In genomic region chr14:75876320-75877043, GRCm38 (mm10) we compare ENCODE assay signal across 8 mouse cellular contexts. TPM values are rescaled to one million over a fixed set of nuclear protein-coding genes. Genes with fewer than 3 reads are reported as not detected.
DNase-seq lines count a peak whose midpoint lies in the region; ATAC-seq and TF ChIP-seq lines count a peak whose summit lies in the region.

No protein-coding gene starts in this region.

- WGBS in bone marrow, adult 2 months = 16% methylated on average over 21 of the region's 21 CpGs
- 10% methylated on average over 21 of the region's 21 CpGs for WGBS in embryonic facial prominence, embryonic 14.5 days
- 20% methylated on average over 21 of the region's 21 CpGs for WGBS in heart, embryonic 10.5 days
- WGBS in kidney, embryonic 14.5 days = 12% methylated on average over 21 of the region's 21 CpGs
- 13% methylated on average over 21 of the region's 21 CpGs for WGBS in limb, embryonic 13.5 days

- no peak overlapping the region for H3K27ac ChIP-seq in bone marrow, adult 2 months (ENCODE audit: control insufficient read depth, insufficient read depth, low read depth, low read length, poor library complexity)
- no peak overlapping the region for H3K27ac ChIP-seq in embryonic facial prominence, embryonic 14.5 days (replicated peaks; ENCODE audit: low read depth, low read length)
- H3K27ac ChIP-seq in heart, embryonic 10.5 days = no peak overlapping the region
- H3K27ac ChIP-seq in kidney, embryonic 14.5 days (ENCODE audit: low read depth, low read length) = no peak overlapping the region
- no peak overlapping the region for H3K27ac ChIP-seq in limb, embryonic 13.5 days

- peak; percentile 71 for ATAC-seq in embryonic facial prominence, embryonic 14.5 days (ENCODE audit: low read depth)
- ATAC-seq in kidney, embryonic 14.5 days (ENCODE audit: low FRiP score, low TSS enrichment) = peak; percentile 67
- ATAC-seq in limb, embryonic 13.5 days (ENCODE audit: low FRiP score, low read depth) = 0 out of 2 replicates have a peak, but pooled peaks have one; percentile 30

- no peaks in the 10 kb centered on the region for H3K79me3 ChIP-seq in C2C12 (ENCODE audit: low read depth)

- TF ChIP-seq CTCF in C2C12 (IDR thresholded peaks at IDR 0.05; ENCODE audit: control insufficient read depth, insufficient read depth, insufficient read length) = peak; percentile 56
- peak; percentile 71 for TF ChIP-seq CTCF in bone marrow, adult 2 months (IDR thresholded peaks at IDR 0.05; ENCODE audit: control insufficient read depth, insufficient read depth, low read length)

- H3K4me3 ChIP-seq in C2C12 (ENCODE audit: insufficient read depth, poor library complexity, severe bottlenecking) = no peak overlapping the region
- H3K4me3 ChIP-seq in bone marrow, adult 2 months (replicated peaks; ENCODE audit: control insufficient read depth, low read depth, low read length) = no peak overlapping the region
- H3K4me3 ChIP-seq in embryonic facial prominence, embryonic 14.5 days (ENCODE audit: low read depth, low read length) = peak overlapping the region; percentile 20
- H3K4me3 ChIP-seq in heart, embryonic 10.5 days = peak overlapping the region; percentile 32; the same call in 1 of the 2 replicates
- H3K4me3 ChIP-seq in kidney, embryonic 14.5 days (ENCODE audit: low read length) = no peak overlapping the region
- peak overlapping the region; percentile 23 for H3K4me3 ChIP-seq in limb, embryonic 13.5 days

- DNase-seq in embryonic facial prominence, embryonic 14.5 days (ENCODE audit: low spot score) = peak; percentile 90
- peak; percentile 87 for DNase-seq in heart, embryonic 10.5 days (ENCODE audit: low spot score)
- peak; percentile 82 for DNase-seq in naive thymus-derived CD4-positive, alpha-beta T cell, adult 2 months (ENCODE audit: low read depth)
- DNase-seq in spleen, postnatal 4 days (ENCODE audit: low spot score in 2 of 2) = peak; percentile 58 to 88

- peak overlapping the region; percentile 38 for H3ac ChIP-seq in C2C12 (ENCODE audit: control insufficient read depth, insufficient read length, low read depth)

- no peaks in the 10 kb centered on the region for H3K4me1 ChIP-seq in bone marrow, adult 2 months (ENCODE audit: control insufficient read depth, insufficient read depth, low read length)
- H3K4me1 ChIP-seq in embryonic facial prominence, embryonic 14.5 days (ENCODE audit: control insufficient read depth, insufficient read depth, low read length) = no peaks in the 10 kb centered on the region
- H3K4me1 ChIP-seq in heart, embryonic 10.5 days = peaks cover 13% of the 10 kb centered on the region
- H3K4me1 ChIP-seq in kidney, embryonic 14.5 days (ENCODE audit: control insufficient read depth, insufficient read depth, low read length) = no peaks in the 10 kb centered on the region
- H3K4me1 ChIP-seq in limb, embryonic 13.5 days = peaks cover 5% of the 10 kb centered on the region

- no peaks in the 10 kb centered on the region for H3K27me3 ChIP-seq in C2C12 (ENCODE audit: control insufficient read depth, insufficient read depth, insufficient read length)
- no peaks in the 10 kb centered on the region for H3K27me3 ChIP-seq in embryonic facial prominence, embryonic 14.5 days (replicated peaks; ENCODE audit: control insufficient read depth, insufficient read depth, low read length)
- H3K27me3 ChIP-seq in heart, embryonic 10.5 days (ENCODE audit: insufficient read depth, poor library complexity, severe bottlenecking) = peaks cover 9% of the 10 kb centered on the region; the same call in 1 of the 2 replicates
- H3K27me3 ChIP-seq in kidney, embryonic 14.5 days (ENCODE audit: control insufficient read depth, insufficient read depth, low read length) = no peaks in the 10 kb centered on the region
- no peaks in the 10 kb centered on the region for H3K27me3 ChIP-seq in limb, embryonic 13.5 days

- no peak for TF ChIP-seq POLR2A in bone marrow, adult 2 months (IDR thresholded peaks at IDR 0.05; ENCODE audit: borderline replicate concordance, control insufficient read depth, low read depth, low read length)

- peak overlapping the region; percentile 43 for H3K9ac ChIP-seq in embryonic facial prominence, embryonic 14.5 days (ENCODE audit: low read depth, low read length)
- peak overlapping the region; percentile 20; the same call in 1 of the 2 replicates for H3K9ac ChIP-seq in kidney, embryonic 14.5 days (ENCODE audit: low read depth, low read length)
- peak overlapping the region; percentile 45; the same call in 1 of the 2 replicates for H3K9ac ChIP-seq in limb, embryonic 13.5 days

- H3K9me3 ChIP-seq in embryonic facial prominence, embryonic 14.5 days (ENCODE audit: control insufficient read depth, low read length) = no peaks in the 10 kb centered on the region
- H3K9me3 ChIP-seq in heart, embryonic 10.5 days = no peaks in the 10 kb centered on the region
- no peaks in the 10 kb centered on the region for H3K9me3 ChIP-seq in kidney, embryonic 14.5 days (ENCODE audit: control insufficient read depth, low read length)
- no peaks in the 10 kb centered on the region for H3K9me3 ChIP-seq in limb, embryonic 13.5 days

- peak overlapping the region; percentile 51 for H3K4me2 ChIP-seq in embryonic facial prominence, embryonic 14.5 days (ENCODE audit: low read depth, low read length)
- no peak overlapping the region; the same call in 1 of the 2 replicates for H3K4me2 ChIP-seq in kidney, embryonic 14.5 days (replicated peaks; ENCODE audit: low read depth, low read length)
- peak overlapping the region; percentile 54 for H3K4me2 ChIP-seq in limb, embryonic 13.5 days (replicated peaks)

- H3K36me3 ChIP-seq in C2C12 (ENCODE audit: control insufficient read depth, insufficient read depth) = no peaks in the 10 kb centered on the region
- no peaks in the 10 kb centered on the region for H3K36me3 ChIP-seq in embryonic facial prominence, embryonic 14.5 days (ENCODE audit: control insufficient read depth, insufficient read depth, low read length)
- H3K36me3 ChIP-seq in heart, embryonic 10.5 days = no peaks in the 10 kb centered on the region
- no peaks in the 10 kb centered on the region for H3K36me3 ChIP-seq in kidney, embryonic 14.5 days (ENCODE audit: control insufficient read depth, insufficient read depth, low read length)
- no peaks in the 10 kb centered on the region for H3K36me3 ChIP-seq in limb, embryonic 13.5 days

- H3K79me2 ChIP-seq in C2C12 (ENCODE audit: control insufficient read depth, insufficient read depth) = no peaks in the 10 kb centered on the region

TF ChIP-seq in C2C12, 6 proteins besides CTCF, POLR2A, EP300 and RAD21:
- TF ChIP-seq FOSL1 (IDR thresholded peaks at IDR 0.05; ENCODE audit: insufficient read depth, low read length, poor library complexity, severe bottlenecking) (no peak), MYOD1 (IDR thresholded peaks at IDR 0.05; ENCODE audit: control insufficient read depth, insufficient read length, low read depth) (no peak), MYOG (IDR thresholded peaks at IDR 0.05; ENCODE audit: control insufficient read depth, extremely low read depth, insufficient read length) (no peak), CEBPB (IDR thresholded peaks at IDR 0.05; ENCODE audit: low read depth) (no peak), MAX (IDR thresholded peaks at IDR 0.05) (no peak), USF1 (IDR thresholded peaks at IDR 0.05; ENCODE audit: low read depth) (no peak)

RNA-seq across cellular contexts. Expression of gene Tpt1, which starts 31.6 kb away (rescaled TPM):
- polyA plus RNA-seq in C2C12 (2012; fragmentation: generic; extraction: Trizol) = 5,697 TPM
- 2,309 and 3,063 TPM in 2 replicates for polyA plus RNA-seq in bone marrow, adult 2 months (2011; ENCODE audit: insufficient read depth, insufficient read length, low replicate concordance, missing spikeins)
- 1,262 and 1,432 TPM in 2 replicates for polyA plus RNA-seq in embryonic facial prominence, embryonic 14.5 days (2014; fragmentation: Nextera tagmentation; extraction: Ambion mirVana)
- polyA plus RNA-seq in heart, embryonic 10.5 days (2016; fragmentation: Nextera tagmentation; extraction: Ambion mirVana) = 737 and 812 TPM in 2 replicates
- polyA plus RNA-seq in kidney, embryonic 14.5 days (2014; fragmentation: Nextera tagmentation; extraction: Ambion mirVana) = 1,151 and 1,339 TPM in 2 replicates
- 1,027 and 1,051 TPM in 2 replicates for polyA plus RNA-seq in limb, embryonic 13.5 days (2015; fragmentation: Nextera tagmentation; extraction: Ambion mirVana)

Comparison
In these comparisons a context has a peak if more than half of its experiments do, and no peak if none do; other contexts are left out.
1. H3K4me3 ChIP-seq: peak in embryonic facial prominence, embryonic 14.5 days (single experiment), heart, embryonic 10.5 days (single experiment) and limb, embryonic 13.5 days (single experiment); none in C2C12 (single experiment), bone marrow, adult 2 months (single experiment) and kidney, embryonic 14.5 days (single experiment).
2. Peak in every context shown above with its lines, with median percentiles within 50 percentile points of each other: ATAC-seq, DNase-seq and H3K9ac ChIP-seq.